Mouse (Mus musculus): Measurements from ENCODE around the gene Btbd11. TPM values are rescaled to one million over a fixed set of nuclear protein-coding genes. Genes with fewer than 3 reads are reported as not detected.

Btbd11 gene
- polyA plus RNA-seq, 1 experiment from 2014 or later = 9.1 TPM

GRCm38 (mm10) chr10:85496358-85496757 is 109.7 kb downstream of the Btbd11 start:
- H3K36me3 ChIP-seq (replicated peaks) = no peaks in the 10 kb centered on the region
- 98% methylated on average over 8 of the region's 8 CpGs for WGBS
- no peak overlapping the region for H3K4me3 ChIP-seq (replicated peaks)
- no peaks in the 10 kb centered on the region for H3K27me3 ChIP-seq
- no peak overlapping the region for H3K9ac ChIP-seq
- no peaks in the 10 kb centered on the region for H3K9me3 ChIP-seq
- ATAC-seq (ENCODE audit: low FRiP score) = no peak
- no peaks in the 10 kb centered on the region for H3K4me1 ChIP-seq
- H3K27ac ChIP-seq = no peak overlapping the region
- no peak overlapping the region for H3K4me2 ChIP-seq

- no peak overlapping the region for H3K27ac ChIP-seq
- no peaks in the 10 kb centered on the region for H3K9me3 ChIP-seq
- H3K4me1 ChIP-seq = no peaks in the 10 kb centered on the region
- WGBS = 88% methylated on average over 2 of the region's 2 CpGs
- H3K36me3 ChIP-seq (replicated peaks) = no peaks in the 10 kb centered on the region
- H3K27me3 ChIP-seq = no peaks in the 10 kb centered on the region
- no peak overlapping the region for H3K4me2 ChIP-seq
- ATAC-seq (ENCODE audit: low FRiP score) = no peak
- H3K4me3 ChIP-seq (replicated peaks) = no peak overlapping the region
- no peak overlapping the region for H3K9ac ChIP-seq
Observed at GRCm38 (mm10) chr10:85496981-85497380, 110.4 kb downstream of the Btbd11 start.

GRCm38 (mm10) chr10:85497931-85498330 is 111.3 kb downstream of the Btbd11 start:
- Histone ChIP-seq H3K9ac (no peak overlapping the region), H3K9me3 (no peaks in the 10 kb centered on the region), H3K4me3 (replicated peaks) (no peak overlapping the region), H3K36me3 (replicated peaks) (no peaks in the 10 kb centered on the region), H3K27ac (no peak overlapping the region), H3K27me3 (no peaks in the 10 kb centered on the region), H3K4me1 (no peaks in the 10 kb centered on the region), H3K4me2 (no peak overlapping the region)
- WGBS = 88% methylated on average over 5 of the region's 5 CpGs
- ATAC-seq (ENCODE audit: low FRiP score) = no peak

- WGBS = 83% methylated on average over 9 of the region's 9 CpGs
- no peaks in the 10 kb centered on the region for H3K9me3 ChIP-seq
- H3K27me3 ChIP-seq = no peaks in the 10 kb centered on the region
- no peak overlapping the region for H3K9ac ChIP-seq
- H3K36me3 ChIP-seq (replicated peaks) = no peaks in the 10 kb centered on the region
- H3K4me2 ChIP-seq = no peak overlapping the region
- H3K4me3 ChIP-seq (replicated peaks) = no peak overlapping the region
- ATAC-seq (ENCODE audit: low FRiP score) = no peak
- no peak overlapping the region for H3K27ac ChIP-seq
- H3K4me1 ChIP-seq = no peaks in the 10 kb centered on the region; the same call in 1 of the 2 replicates
Observed at GRCm38 (mm10) chr10:85500573-85501155, 114.0 kb downstream of the Btbd11 start.

- no peak overlapping the region for H3K4me3 ChIP-seq (replicated peaks)
- no peaks in the 10 kb centered on the region for H3K36me3 ChIP-seq (replicated peaks)
- no peaks in the 10 kb centered on the region for H3K27me3 ChIP-seq
- WGBS = 62% methylated on average over 5 of the region's 5 CpGs
- no peak overlapping the region for H3K27ac ChIP-seq
- H3K4me2 ChIP-seq = no peak overlapping the region
- H3K9me3 ChIP-seq = no peaks in the 10 kb centered on the region
- H3K4me1 ChIP-seq = no peaks in the 10 kb centered on the region; the same call in 1 of the 2 replicates
- no peak overlapping the region for H3K9ac ChIP-seq
- ATAC-seq (ENCODE audit: low FRiP score) = no peak
Observed at GRCm38 (mm10) chr10:85501966-85502566, 115.5 kb downstream of the Btbd11 start.

- Histone ChIP-seq H3K9ac (no peak overlapping the region), H3K36me3 (replicated peaks) (no peaks in the 10 kb centered on the region), H3K4me3 (replicated peaks) (no peak overlapping the region), H3K27ac (no peak overlapping the region), H3K9me3 (no peaks in the 10 kb centered on the region), H3K4me1 (no peaks in the 10 kb centered on the region; the same call in 1 of the 2 replicates), H3K4me2 (no peak overlapping the region), H3K27me3 (no peaks in the 10 kb centered on the region)
- no peak for ATAC-seq (ENCODE audit: low FRiP score)
- 81% methylated on average over 9 of the region's 9 CpGs for WGBS
Observed at GRCm38 (mm10) chr10:85502656-85503055, 116.0 kb downstream of the Btbd11 start.

- Histone ChIP-seq H3K4me2 (no peak overlapping the region), H3K27ac (no peak overlapping the region), H3K27me3 (no peaks in the 10 kb centered on the region), H3K4me1 (no peaks in the 10 kb centered on the region; the same call in 1 of the 2 replicates), H3K9ac (no peak overlapping the region), H3K9me3 (no peaks in the 10 kb centered on the region), H3K4me3 (replicated peaks) (no peak overlapping the region), H3K36me3 (replicated peaks) (no peaks in the 10 kb centered on the region)
- no peak for ATAC-seq (ENCODE audit: low FRiP score)
- 92% methylated on average over 7 of the region's 7 CpGs for WGBS
Observed at GRCm38 (mm10) chr10:85503453-85503852, 116.8 kb downstream of the Btbd11 start.

- Histone ChIP-seq H3K4me2 (no peak overlapping the region), H3K9me3 (no peaks in the 10 kb centered on the region), H3K4me1 (peaks cover 10% of the 10 kb centered on the region), H3K27me3 (no peaks in the 10 kb centered on the region), H3K27ac (no peak overlapping the region), H3K9ac (no peak overlapping the region), H3K36me3 (replicated peaks) (no peaks in the 10 kb centered on the region), H3K4me3 (replicated peaks) (no peak overlapping the region)
- ATAC-seq (ENCODE audit: low FRiP score) = no peak
- WGBS = 79% methylated on average over 7 of the region's 7 CpGs
Observed at GRCm38 (mm10) chr10:85507270-85508050, 120.8 kb downstream of the Btbd11 start.

- no peak overlapping the region for H3K4me3 ChIP-seq (replicated peaks)
- H3K27ac ChIP-seq = no peak overlapping the region
- no peak overlapping the region for H3K9ac ChIP-seq
- no peaks in the 10 kb centered on the region for H3K36me3 ChIP-seq (replicated peaks)
- no peak overlapping the region for H3K4me2 ChIP-seq
- peaks cover 10% of the 10 kb centered on the region for H3K4me1 ChIP-seq
- WGBS = 77% methylated on average over 5 of the region's 5 CpGs
- no peak for ATAC-seq (ENCODE audit: low FRiP score)
- H3K9me3 ChIP-seq = no peaks in the 10 kb centered on the region
- no peaks in the 10 kb centered on the region for H3K27me3 ChIP-seq
Observed at GRCm38 (mm10) chr10:85508193-85508794, 121.7 kb downstream of the Btbd11 start.

GRCm38 (mm10) chr10:85509000-85509399 is 122.4 kb downstream of the Btbd11 start:
- no peak overlapping the region for H3K4me3 ChIP-seq (replicated peaks)
- ATAC-seq (ENCODE audit: low FRiP score) = no peak
- H3K4me1 ChIP-seq = peaks cover 10% of the 10 kb centered on the region
- 76% methylated on average over 1 of the region's 1 CpGs for WGBS
- H3K9ac ChIP-seq = no peak overlapping the region
- H3K27me3 ChIP-seq = no peaks in the 10 kb centered on the region
- no peak overlapping the region for H3K27ac ChIP-seq
- H3K4me2 ChIP-seq = no peak overlapping the region
- H3K9me3 ChIP-seq = no peaks in the 10 kb centered on the region
- H3K36me3 ChIP-seq (replicated peaks) = no peaks in the 10 kb centered on the region

GRCm38 (mm10) chr10:85510329-85510728 is 123.7 kb downstream of the Btbd11 start:
- H3K27me3 ChIP-seq = no peaks in the 10 kb centered on the region
- no peak overlapping the region for H3K9ac ChIP-seq
- H3K4me1 ChIP-seq = peaks cover 10% of the 10 kb centered on the region
- H3K27ac ChIP-seq = no peak overlapping the region
- 6% methylated on average over 3 of the region's 3 CpGs for WGBS
- H3K4me2 ChIP-seq = no peak overlapping the region
- no peaks in the 10 kb centered on the region for H3K36me3 ChIP-seq (replicated peaks)
- H3K4me3 ChIP-seq (replicated peaks) = no peak overlapping the region
- H3K9me3 ChIP-seq = no peaks in the 10 kb centered on the region
- no peak for ATAC-seq (ENCODE audit: low FRiP score)

GRCm38 (mm10) chr10:85512808-85513207 is 126.2 kb downstream of the Btbd11 start:
- no peak overlapping the region for H3K9ac ChIP-seq
- no peak overlapping the region for H3K27ac ChIP-seq
- 79% methylated on average over 5 of the region's 5 CpGs for WGBS
- no peaks in the 10 kb centered on the region for H3K9me3 ChIP-seq
- H3K4me2 ChIP-seq = no peak overlapping the region
- no peak overlapping the region for H3K4me3 ChIP-seq (replicated peaks)
- no peaks in the 10 kb centered on the region for H3K27me3 ChIP-seq
- H3K4me1 ChIP-seq = peaks cover 10% of the 10 kb centered on the region
- H3K36me3 ChIP-seq (replicated peaks) = no peaks in the 10 kb centered on the region
- no peak for ATAC-seq (ENCODE audit: low FRiP score)
